Mouse (Mus musculus) liver, embryonic 14.5 days (tissue): ENCODE data around the gene Med12.

Source experiments
- CTCF ChIP-seq: IDR thresholded peaks from 2 replicates; pipeline ENCODE4 v1.5.1; 2016; ENCODE audit warnings: antibody characterized with exemption, low read depth, control low read depth
- EP300 ChIP-seq: IDR thresholded peaks from 2 replicates; pipeline ENCODE4 v1.6.1; 2016; ENCODE audit warnings: antibody characterized with exemption, low read depth

- TF ChIP-seq EP300 (no peak), CTCF (no peak)
Measured at GRCm38 (mm10) chrX:101254740-101255139, 19.1 kb upstream of the Med12 start.
